Comparison of ENCODE assay signal across 1 mouse cellular context in the genomic region with DNA sequence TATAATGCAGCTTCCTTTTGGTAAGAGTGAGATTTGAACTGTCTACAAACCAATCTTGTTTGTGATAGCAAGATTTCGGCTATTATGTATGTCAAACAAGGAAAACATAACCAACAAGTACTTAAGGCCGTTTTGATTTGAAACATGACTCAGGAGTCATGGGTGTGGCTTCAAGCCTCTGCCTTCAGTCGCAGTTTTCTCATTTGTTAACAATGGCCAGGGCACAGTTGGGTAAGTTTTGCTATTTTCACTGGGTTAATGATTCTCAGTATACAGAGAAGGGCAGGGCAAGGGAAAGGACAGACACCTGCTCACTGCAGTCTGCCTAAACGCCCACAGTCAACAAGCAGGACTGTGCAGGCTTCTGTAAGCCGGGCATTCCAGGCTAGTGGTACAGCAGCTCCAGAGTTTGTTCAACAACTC.
TF ChIP-seq lines count a peak whose summit lies in the region.

No protein-coding gene starts in this region.

TF ChIP-seq in MEL, 35 proteins besides CTCF, POLR2A, EP300 and RAD21 (continued from another document):
- TF ChIP-seq MAX (IDR thresholded peaks at IDR 0.05; ENCODE audit: low read length) (0 out of 2 replicates have a peak, but pooled peaks have one; percentile 12), GABPA (IDR thresholded peaks at IDR 0.05; ENCODE audit: low read depth, low read length) (no peak), USF1 (IDR thresholded peaks at IDR 0.05; ENCODE audit: low read depth, low read length) (no peak), CHD1 (IDR thresholded peaks at IDR 0.05; ENCODE audit: low read depth, low read length) (peak; percentile 77; the same call in 1 of the 2 replicates), ZKSCAN1 (IDR thresholded peaks at IDR 0.05; ENCODE audit: low read depth, low read length) (no peak)
